Mouse (Mus musculus) embryonic fibroblast, embryonic 13.5 days (primary cell): Measurements from ENCODE around the gene Slc35a3. TPM values are rescaled to one million over a fixed set of nuclear protein-coding genes. Genes with fewer than 3 reads are reported as not detected.
A peak's percentile ranks its signal among the peaks of the same experiment; 100 is the strongest.
"Not testable (repeated sequence)": the region's sequence is repeated elsewhere in the genome, so short reads cannot be mapped to it uniquely, and the experiment has no call there.

Experiments
- H3K27ac ChIP-seq: 2 replicates; pipeline ENCODE4 v1.5.1; 2012; ENCODE audit warnings: low read length, control low read depth, inconsistent platforms; ENCODE audit not compliant: insufficient read depth
- H3K4me1 ChIP-seq: 2 replicates; pipeline ENCODE4 v1.6.1; 2011; ENCODE audit warnings: low read length; ENCODE audit not compliant: control insufficient read depth, insufficient read depth
- H3K4me3 ChIP-seq: 2 replicates; pipeline ENCODE4 v1.5.1; 2011; ENCODE audit warnings: mild to moderate bottlenecking, control low read depth, low read length; ENCODE audit not compliant: insufficient read depth
- CTCF ChIP-seq: IDR thresholded peaks from 2 replicates; pipeline ENCODE4 v1.5.1; 2011; ENCODE audit warnings: mild to moderate bottlenecking, control low read depth, low read length, moderate library complexity, borderline replicate concordance; ENCODE audit not compliant: insufficient read depth
- POLR2A ChIP-seq: IDR thresholded peaks from 2 replicates; pipeline ENCODE4 v1.6.1; 2011; ENCODE audit warnings: low read depth, mild to moderate bottlenecking, control low read depth, low read length, moderate library complexity
- polyA plus RNA-seq: library from polyadenylated mRNA; stranded (reverse); fragments of >200 nt; gene quantifications from 2 replicates; pipeline ENCODE4 v1.2.4, GENCODE M21; 2011; ENCODE audit warnings: low read depth; ENCODE audit not compliant: missing spikeins, insufficient read length

The Slc35a3 gene
- polyA plus RNA-seq, 1 experiment, result 23.7 TPM

DNA sequence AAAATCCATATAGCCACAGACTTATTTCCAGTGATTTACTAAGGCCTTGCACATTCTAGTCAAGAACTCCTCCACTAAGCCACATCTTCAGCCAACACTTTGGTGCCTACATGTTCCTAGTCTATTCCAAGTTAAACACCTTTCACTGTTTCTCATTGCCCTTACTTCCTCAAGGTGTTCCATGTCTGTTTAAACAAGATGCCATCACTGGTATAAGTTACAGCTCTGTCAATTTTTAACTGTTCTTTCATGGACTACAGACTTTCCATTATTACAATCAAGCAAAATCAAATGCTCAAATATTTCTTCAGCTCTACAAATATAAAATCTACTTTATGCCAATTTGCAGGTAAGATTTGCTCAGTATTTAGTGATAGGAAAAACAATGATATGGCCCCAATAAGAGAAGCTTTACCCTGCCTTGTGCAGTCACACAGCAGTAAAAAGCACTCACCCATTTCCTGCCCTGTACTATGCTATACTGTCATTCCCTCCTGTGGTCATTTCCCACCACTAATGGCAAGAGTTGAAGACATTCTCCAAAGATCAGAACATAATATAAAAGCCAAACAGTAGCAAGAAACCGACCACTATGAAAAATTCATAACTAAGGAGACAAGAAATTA, 9.9 kb downstream of the Slc35a3 start:
- no peak for TF ChIP-seq POLR2A
- TF ChIP-seq CTCF, result no peak
- Histone ChIP-seq H3K27ac (no peak overlapping the region), H3K4me3 (no peak overlapping the region), H3K4me1 (no peaks in the 10 kb centered on the region)

DNA sequence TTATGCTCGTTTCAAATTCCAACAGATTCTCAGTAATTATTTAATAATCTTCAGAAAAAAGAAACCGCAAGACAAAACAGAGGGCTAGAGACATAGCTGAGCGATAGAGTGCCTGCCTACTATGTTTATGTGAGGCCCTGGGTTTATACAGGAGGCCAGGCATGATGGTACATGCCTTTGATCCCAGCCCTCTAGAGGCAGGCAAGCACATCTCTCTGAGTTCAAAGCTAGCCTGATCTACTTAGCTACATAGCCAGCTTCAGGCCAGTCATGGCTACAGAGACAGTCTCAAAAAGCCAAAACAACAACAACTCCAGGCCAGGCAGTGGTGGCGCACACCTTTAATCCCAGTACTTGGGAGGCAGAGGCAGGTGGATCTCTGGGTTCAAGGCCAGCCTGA, 11.0 kb downstream of the Slc35a3 start:
- TF ChIP-seq CTCF, result no peak
- TF ChIP-seq POLR2A, result no peak
- H3K4me1 ChIP-seq, result no peaks in the 10 kb centered on the region
- no peak overlapping the region for H3K4me3 ChIP-seq
- no peak overlapping the region for H3K27ac ChIP-seq

DNA sequence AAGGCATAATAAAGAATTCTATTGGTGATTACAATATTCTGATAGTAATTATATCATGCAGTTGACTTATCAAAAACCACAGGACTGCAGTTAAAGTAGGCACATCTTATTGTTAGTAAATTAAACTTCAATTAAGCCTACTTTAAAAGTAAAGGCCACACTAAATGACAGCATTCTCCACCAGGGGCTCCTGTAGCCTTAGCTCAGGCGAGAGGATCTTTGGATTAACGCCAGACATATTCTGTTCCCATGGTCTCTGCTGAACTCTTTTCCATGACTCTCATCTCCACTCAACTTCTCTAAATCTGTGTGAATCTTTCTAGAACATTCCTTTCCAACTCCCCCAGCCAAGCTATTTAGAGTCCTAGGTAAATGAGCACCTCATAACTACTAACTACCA, 13.8 kb downstream of the Slc35a3 start:
- Histone ChIP-seq H3K4me1 (no peaks in the 10 kb centered on the region), H3K27ac (no peak overlapping the region), H3K4me3 (no peak overlapping the region)
- TF ChIP-seq POLR2A (no peak), CTCF (no peak)

DNA sequence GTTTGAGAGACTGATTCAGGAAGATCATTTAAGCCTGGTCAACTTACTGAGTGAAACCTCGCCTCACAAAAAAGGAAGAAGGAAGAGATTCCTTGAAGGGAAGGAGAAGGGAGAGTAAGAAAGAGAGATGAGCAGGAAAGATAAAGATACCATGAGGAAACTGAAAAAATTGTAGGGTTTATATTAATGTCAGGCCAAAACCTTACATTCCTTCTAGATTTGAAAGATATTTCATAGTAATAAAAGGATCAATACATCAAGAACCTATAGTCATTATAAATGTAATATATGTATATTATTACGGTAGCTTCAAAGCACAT, 17.0 kb downstream of the Slc35a3 start:
- Histone ChIP-seq H3K27ac (no peak overlapping the region), H3K4me3 (no peak overlapping the region), H3K4me1 (no peaks in the 10 kb centered on the region)
- TF ChIP-seq POLR2A (no peak), CTCF (no peak)

DNA sequence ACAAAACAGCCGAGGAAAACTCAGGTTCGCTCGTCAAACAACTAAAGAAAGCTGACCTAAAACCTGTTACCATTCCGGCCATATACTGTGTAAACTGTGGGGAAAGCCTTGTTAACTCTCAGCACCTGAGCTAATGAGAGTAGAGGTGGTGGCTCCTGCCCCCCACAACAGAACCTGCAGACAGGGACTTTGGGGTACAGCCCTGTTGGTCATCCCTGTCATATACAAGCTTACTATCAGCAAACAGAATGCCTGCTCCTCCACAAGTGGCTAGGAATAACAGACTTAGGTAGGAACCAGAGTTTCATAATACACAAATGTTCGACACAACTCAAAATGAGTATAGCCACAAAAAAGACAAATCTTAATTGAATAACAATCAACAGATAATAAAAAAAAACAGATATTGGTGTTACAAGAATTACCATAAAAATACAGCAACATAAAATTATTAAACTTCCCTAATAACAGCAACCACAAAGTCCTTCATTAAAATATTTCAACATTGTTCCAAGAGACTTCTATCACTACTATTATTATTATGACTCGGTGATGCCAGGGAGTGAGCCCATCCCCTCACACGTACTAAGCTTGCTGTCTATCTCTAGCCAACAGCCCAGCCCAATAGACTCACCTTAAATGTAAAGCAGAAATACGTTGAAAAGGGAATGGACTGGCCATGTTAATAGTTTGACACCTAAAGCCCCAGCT, 17.5 kb downstream of the Slc35a3 start:
- Histone ChIP-seq H3K27ac (no peak overlapping the region), H3K4me3 (no peak overlapping the region), H3K4me1 (no peaks in the 10 kb centered on the region)
- TF ChIP-seq CTCF (no peak), POLR2A (no peak)

DNA sequence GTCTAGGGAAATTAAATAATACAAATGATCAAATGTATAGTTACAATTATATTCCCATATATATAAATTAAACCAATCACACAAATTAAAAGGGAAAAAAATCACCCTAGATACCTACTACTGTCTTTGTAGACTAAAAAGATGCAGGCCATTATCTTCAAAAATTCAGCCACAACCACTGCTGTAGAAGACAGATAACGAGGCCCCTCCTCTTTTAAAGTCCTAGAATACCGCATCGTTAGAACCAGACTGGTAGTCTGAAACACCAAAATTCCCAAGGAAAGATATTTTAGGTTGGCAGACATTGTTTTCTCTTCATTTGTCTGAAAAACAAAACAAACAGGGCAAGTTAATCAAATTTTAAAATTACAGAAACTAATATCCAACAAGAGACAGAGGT, 18.3 kb downstream of the Slc35a3 start:
- no peaks in the 10 kb centered on the region for H3K4me1 ChIP-seq
- no peak for TF ChIP-seq POLR2A
- TF ChIP-seq CTCF, result no peak
- no peak overlapping the region for H3K4me3 ChIP-seq
- no peak overlapping the region for H3K27ac ChIP-seq

DNA sequence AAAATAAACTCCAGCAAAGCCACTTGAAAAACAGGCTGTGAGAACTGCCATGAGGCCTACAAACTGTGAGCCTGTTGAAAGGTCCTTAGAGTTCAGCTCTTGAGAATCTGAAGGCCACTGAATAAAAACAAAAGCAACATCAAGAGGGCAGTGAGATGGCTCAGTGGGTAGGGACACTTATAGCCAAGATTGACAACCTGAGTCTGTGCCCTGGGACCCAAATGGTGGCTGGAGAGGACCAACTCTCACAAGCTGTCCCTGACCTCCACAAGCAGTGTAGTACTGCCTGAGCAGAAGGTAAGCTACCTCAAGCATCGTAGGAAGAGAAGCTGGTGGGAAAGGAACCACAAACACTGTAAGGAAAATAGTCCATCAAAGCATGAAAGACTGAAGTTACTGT, 31.5 kb downstream of the Slc35a3 start, which contains the start of gene Gm43191:
Gene Gm43191 (minus strand): TSS at position 101 of the 400 bp plus-strand sequence.
- no peak for TF ChIP-seq POLR2A
- TF ChIP-seq CTCF, result no peak
- no peak within 1 kb of the TSS for H3K27ac ChIP-seq
- no peak within 1 kb of the TSS for H3K4me3 ChIP-seq
- no peaks in the 10 kb centered on the region for H3K4me1 ChIP-seq

DNA sequence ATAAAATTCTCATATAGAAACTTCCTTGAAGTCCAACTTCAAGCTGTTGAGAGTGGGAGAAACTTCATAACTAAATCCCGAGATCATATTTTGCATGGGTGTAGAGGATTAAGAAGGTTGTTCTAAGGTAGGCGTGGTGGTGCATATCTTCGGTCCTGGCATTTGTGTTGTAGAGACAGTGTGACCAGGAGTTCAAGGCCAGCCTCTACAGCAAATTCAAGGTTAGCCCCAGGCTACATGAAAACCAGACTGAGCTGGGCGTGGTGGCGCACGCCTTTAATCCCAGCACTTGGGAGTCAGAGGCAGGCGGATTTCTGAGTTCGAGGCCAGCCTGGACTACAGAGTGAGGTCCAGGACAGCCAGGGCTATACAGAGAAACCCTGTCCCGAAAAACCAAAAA, 48.4 kb downstream of the Slc35a3 start:
- not testable (repeated sequence) for H3K4me1 ChIP-seq, H3K27ac ChIP-seq, H3K4me3 ChIP-seq

DNA sequence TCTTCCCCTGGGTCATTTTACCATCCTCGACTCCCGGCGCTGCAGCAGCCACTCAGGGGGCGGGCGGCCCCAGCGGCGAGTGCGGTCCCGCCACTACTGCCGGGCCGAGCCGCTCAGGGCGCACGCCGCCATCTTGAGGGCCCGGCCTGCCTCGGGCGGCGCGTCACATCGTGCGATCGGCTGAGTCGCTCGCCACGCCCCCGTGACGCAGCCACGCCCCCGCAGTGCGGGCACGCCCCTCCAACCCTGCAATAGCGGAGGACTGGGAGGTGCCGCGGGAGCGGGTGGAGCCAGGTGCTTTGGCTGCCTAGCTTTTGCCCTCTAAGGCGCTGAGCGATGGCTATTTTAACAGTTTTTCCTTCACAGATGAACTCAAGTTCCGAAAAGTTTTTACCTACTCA, 50.2 kb downstream of the Slc35a3 start, which contains the start of gene Mfsd14a:
Gene Mfsd14a (minus strand): TSS at position 215 of the 401 bp plus-strand sequence.
- Histone ChIP-seq H3K4me3 (peak within 1 kb of the TSS; percentile 100), H3K4me1 (peaks cover 5% of the 10 kb centered on the region), H3K27ac (peak within 1 kb of the TSS; percentile 68)
- TF ChIP-seq CTCF, result no peak
- TF ChIP-seq POLR2A, result peak; percentile 96

DNA sequence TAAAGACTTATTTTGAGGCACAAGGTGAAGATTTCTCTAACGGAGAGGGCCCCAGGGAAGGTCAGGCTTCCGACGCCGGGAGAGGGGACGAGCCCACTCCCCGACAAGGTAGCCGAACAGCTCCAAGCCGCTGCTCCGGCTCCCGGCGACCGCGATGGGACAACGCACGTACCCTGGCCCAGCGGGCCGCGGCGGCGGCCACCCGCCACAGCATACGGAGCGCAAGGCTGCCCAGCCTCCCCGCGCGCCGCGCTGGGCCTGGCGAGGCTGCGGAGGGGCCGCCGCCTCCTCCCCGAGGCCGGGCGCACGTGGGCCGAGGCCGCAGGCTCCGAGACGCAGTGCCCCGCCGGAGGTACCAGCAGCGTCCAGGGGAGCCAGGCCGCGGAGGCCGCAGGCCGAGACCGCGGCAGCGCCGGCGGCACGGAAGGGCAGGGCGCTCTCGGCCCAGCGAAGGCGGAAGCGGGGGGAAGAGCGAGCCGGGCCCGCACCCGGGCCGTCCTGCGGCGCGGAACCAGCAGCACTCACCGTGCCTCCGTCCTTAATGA, 50.7 kb downstream of the Slc35a3 start:
- no peak for TF ChIP-seq POLR2A
- TF ChIP-seq CTCF, result no peak
- Histone ChIP-seq H3K4me1 (peaks cover 8% of the 10 kb centered on the region), H3K27ac (peak overlapping the region; percentile 68), H3K4me3 (peak overlapping the region; percentile 100)
